Mouse (Mus musculus) heart, embryonic 14.5 days (tissue): ENCODE measurements at regions not wholly inside any gene's neighbourhood (a gene's known extent, or its start where the extent isn't known, plus 50 kb on each side); places are given as distances from the start of the nearest gene placed in this dataset.

Experiments
- ATAC-seq: fragments of 200-750 bp; cut with Nextera tagmentation; 2 replicates; pipeline ENCODE4 v1.8.0; 2017; ENCODE audit warnings: low read depth, moderate TSS enrichment; ENCODE audit not compliant: insufficient number of reproducible peaks, insufficient read depth, low FRiP score
- H3K27ac ChIP-seq, 2 experiments: fragments of 200-500 bp in 1 of 2; fragments of 300-500 bp in 1 of 2; sonication (generic) in 1 of 2; replicated peaks in 1 of 2; 2 replicates each; pipeline ENCODE4 v1.5.1; 2012 to 2014; ENCODE audit warnings: low read depth in 2 of 2, low read length in 2 of 2, control low read depth in 1 of 2, mild to moderate bottlenecking in 1 of 2, mixed read lengths in 1 of 2; ENCODE audit not compliant: control insufficient read depth in 1 of 2, insufficient read depth in 1 of 2
- H3K27me3 ChIP-seq: fragments of 300-500 bp; sonication (generic); 2 replicates; pipeline ENCODE4 v1.6.1; 2014; ENCODE audit warnings: mild to moderate bottlenecking, low read length, control low read depth; ENCODE audit not compliant: control insufficient read depth, insufficient read depth
- H3K36me3 ChIP-seq: fragments of 300-500 bp; sonication (generic); 2 replicates; pipeline ENCODE4 v1.6.1; 2014; ENCODE audit warnings: mild to moderate bottlenecking, control low read depth, low read length, mixed read lengths; ENCODE audit not compliant: control insufficient read depth, insufficient read depth
- H3K4me1 ChIP-seq, 2 experiments: fragments of 200-500 bp in 1 of 2; fragments of 300-500 bp in 1 of 2; sonication (generic) in 1 of 2; 2 replicates each; pipeline ENCODE4 v1.6.1; 2012 to 2014; ENCODE audit warnings: low read length in 2 of 2, control low read depth in 1 of 2, mixed read lengths in 1 of 2; ENCODE audit not compliant: control insufficient read depth in 2 of 2, insufficient read depth in 2 of 2
- H3K4me2 ChIP-seq: fragments of 300-500 bp; sonication (generic); 2 replicates; pipeline ENCODE4 v1.6.1; 2014; ENCODE audit warnings: mild to moderate bottlenecking, low read length
- H3K4me3 ChIP-seq, 2 experiments: fragments of 200-500 bp in 1 of 2; fragments of 300-500 bp in 1 of 2; sonication (generic) in 1 of 2; 2 replicates each; pipeline ENCODE4 v1.5.1; 2012 to 2014; ENCODE audit warnings: low read length in 2 of 2, mild to moderate bottlenecking in 2 of 2, control low read depth in 1 of 2, low read depth in 1 of 2, moderate library complexity in 1 of 2; ENCODE audit not compliant: control insufficient read depth in 1 of 2, insufficient read depth in 1 of 2
- H3K9ac ChIP-seq: fragments of 300-500 bp; sonication (generic); 2 replicates; pipeline ENCODE4 v1.6.1; 2014; ENCODE audit warnings: mild to moderate bottlenecking, low read length
- H3K9me3 ChIP-seq: fragments of 300-500 bp; sonication (generic); 2 replicates; pipeline ENCODE4 v1.6.1; 2016; ENCODE audit warnings: low read length, control low read depth; ENCODE audit not compliant: control insufficient read depth
- WGBS: fragments of 180-500 bp; shearing (Covaris S2); extraction: QIAGEN DNeasy Blood & Tissue Kit; methylation state at CpG from one replicate; pipeline ENCODE4 v1.1.7; 2014; 5-methylcytosine and 5-hydroxymethylcytosine counted together

GRCm38 (mm10) chr1:64442179-64442874, 90.1 kb upstream of the Creb1 start:
- Histone ChIP-seq H3K9me3 (no peaks in the 10 kb centered on the region), H3K27me3 (0 out of 2 replicates have a peak, but pooled peaks cover 6% of the 10 kb centered on the region), H3K4me2 (no peak overlapping the region), H3K4me1 (no peaks in the 10 kb centered on the region; a peak in 1 of 4 replicates), H3K27ac (no peak overlapping the region), H3K36me3 (no peaks in the 10 kb centered on the region), H3K4me3 (no peak overlapping the region), H3K9ac (no peak overlapping the region)
- ATAC-seq: no peak
- 78% methylated on average over 9 of the region's 9 CpGs for WGBS

GRCm38 (mm10) chr1:64423256-64423655, 109.2 kb upstream of the Creb1 start:
- WGBS: 84% methylated on average over 1 of the region's 1 CpGs
- H3K4me1 ChIP-seq: no peaks in the 10 kb centered on the region
- no peak overlapping the region for H3K4me2 ChIP-seq
- ATAC-seq: no peak
- H3K27ac ChIP-seq: no peak overlapping the region
- no peak overlapping the region for H3K4me3 ChIP-seq
- H3K27me3 ChIP-seq: no peaks in the 10 kb centered on the region
- H3K9ac ChIP-seq: no peak overlapping the region
- H3K36me3 ChIP-seq: no peaks in the 10 kb centered on the region
- H3K9me3 ChIP-seq: peaks cover 9% of the 10 kb centered on the region; the same call in 1 of the 2 replicates

GRCm38 (mm10) chr1:64418567-64418966, 113.9 kb upstream of the Creb1 start:
- Histone ChIP-seq H3K4me3 (no peak overlapping the region), H3K9me3 (peaks cover 9% of the 10 kb centered on the region; the same call in 1 of the 2 replicates), H3K4me1 (no peaks in the 10 kb centered on the region), H3K4me2 (no peak overlapping the region), H3K27ac (no peak overlapping the region), H3K27me3 (no peaks in the 10 kb centered on the region), H3K36me3 (no peaks in the 10 kb centered on the region), H3K9ac (no peak overlapping the region)
- no peak for ATAC-seq

DNA sequence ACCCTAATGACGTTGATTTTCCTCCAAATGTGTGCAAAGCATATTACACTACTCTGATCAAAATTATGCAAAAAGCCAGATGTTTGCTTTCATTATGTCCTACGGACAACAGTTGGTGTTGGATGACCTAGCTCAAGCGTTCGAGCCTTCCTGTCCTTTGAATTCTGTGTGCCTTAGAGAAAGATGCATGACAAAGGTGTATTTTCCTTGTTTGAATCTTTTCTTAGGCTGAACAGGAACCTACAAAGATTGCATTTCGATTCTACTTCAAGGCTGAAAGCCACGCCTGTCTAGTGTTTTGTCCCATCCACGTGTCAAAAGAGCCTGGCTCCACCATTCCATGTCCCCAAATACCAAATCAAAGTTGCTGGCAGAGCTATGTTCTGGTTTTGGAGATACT, 116.5 kb upstream of the Creb1 start:
- WGBS: 77% methylated on average over 7 of the region's 7 CpGs
- Histone ChIP-seq H3K27me3 (no peaks in the 10 kb centered on the region), H3K4me1 (no peaks in the 10 kb centered on the region)

DNA sequence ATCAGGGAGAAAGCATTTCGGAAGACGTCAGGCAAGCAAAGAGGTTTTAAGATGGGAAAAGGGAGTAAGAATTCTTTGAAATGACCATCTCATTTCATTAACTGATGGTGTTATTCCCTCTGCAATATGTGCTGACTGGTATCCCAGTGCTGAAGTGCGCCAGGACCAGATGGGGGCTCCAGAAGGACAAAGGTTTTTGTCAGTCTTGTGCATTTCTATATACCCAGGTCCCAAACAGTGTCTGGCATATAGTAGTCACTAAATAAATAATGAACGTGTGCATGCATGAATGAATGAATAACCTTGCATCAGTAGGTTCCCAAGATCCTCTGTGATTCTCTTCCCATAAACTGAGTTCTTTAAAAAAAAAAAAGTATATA, 119.3 kb upstream of the Creb1 start:
- WGBS: 76% methylated on average over 4 of the region's 4 CpGs
- ATAC-seq: no peak

More for the DNA sequence above, 116.5 kb upstream of the Creb1 start:
- H3K36me3 ChIP-seq: no peaks in the 10 kb centered on the region
- H3K4me2 ChIP-seq: no peak overlapping the region
- H3K9ac ChIP-seq: no peak overlapping the region
- H3K9me3 ChIP-seq: peaks cover 3% of the 10 kb centered on the region; the same call in 1 of the 2 replicates
- ATAC-seq: no peak
- no peak overlapping the region for H3K27ac ChIP-seq
- no peak overlapping the region for H3K4me3 ChIP-seq

DNA sequence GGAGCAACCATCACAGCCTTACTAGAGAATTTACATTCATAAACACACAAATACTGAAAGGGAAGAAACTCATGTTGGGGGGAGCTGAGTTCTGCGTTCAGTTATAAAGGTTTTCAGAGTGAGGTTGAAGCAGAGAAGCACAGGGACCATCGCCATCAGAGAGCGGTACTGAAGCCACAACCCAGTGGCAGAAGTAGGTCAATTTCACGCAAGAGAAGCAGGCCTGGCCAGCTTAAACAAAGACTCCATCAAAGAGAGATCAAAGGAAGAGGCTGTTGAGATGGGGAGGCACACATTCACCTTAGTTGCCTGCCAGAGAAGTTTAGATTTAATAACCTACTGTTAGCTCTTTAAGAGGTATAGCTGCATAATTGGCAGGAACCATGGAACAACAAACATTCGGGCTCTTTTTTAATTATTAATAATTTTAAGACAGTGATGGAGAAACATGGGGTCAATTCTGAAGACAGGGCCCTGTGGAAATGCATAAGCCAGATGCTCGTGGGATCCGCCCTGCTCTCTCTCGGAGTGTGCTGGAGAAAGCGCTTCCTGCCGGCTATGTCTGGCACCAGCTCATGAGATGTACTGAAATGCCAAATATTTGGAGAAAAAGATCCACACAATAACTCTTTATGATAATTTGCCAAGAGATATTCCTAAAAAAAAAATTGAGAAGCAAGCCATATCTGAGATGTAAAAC, 119.8 kb upstream of the Creb1 start:
- Histone ChIP-seq H3K4me2 (no peak overlapping the region), H3K4me3 (no peak overlapping the region), H3K36me3 (no peaks in the 10 kb centered on the region), H3K4me1 (no peaks in the 10 kb centered on the region), H3K27ac (no peak overlapping the region), H3K9me3 (no peaks in the 10 kb centered on the region), H3K27me3 (no peaks in the 10 kb centered on the region), H3K9ac (no peak overlapping the region)
- ATAC-seq: no peak
- 78% methylated on average over 10 of the region's 10 CpGs for WGBS

More for the DNA sequence above, 119.3 kb upstream of the Creb1 start:
- H3K36me3 ChIP-seq: no peaks in the 10 kb centered on the region
- H3K27ac ChIP-seq: no peak overlapping the region
- no peak overlapping the region for H3K9ac ChIP-seq
- H3K4me2 ChIP-seq: no peak overlapping the region
- no peaks in the 10 kb centered on the region for H3K27me3 ChIP-seq
- H3K9me3 ChIP-seq: no peaks in the 10 kb centered on the region
- H3K4me1 ChIP-seq: no peaks in the 10 kb centered on the region
- H3K4me3 ChIP-seq: no peak overlapping the region

- Histone ChIP-seq H3K4me2 (no peak overlapping the region), H3K27me3 (no peaks in the 10 kb centered on the region)
- WGBS: 89% methylated on average over 4 of the region's 4 CpGs
Measured at GRCm38 (mm10) chr1:64411851-64412480, 120.5 kb upstream of the Creb1 start.

More at GRCm38 (mm10) chr1:64411851-64412480, 120.5 kb upstream of the Creb1 start:
- no peaks in the 10 kb centered on the region for H3K9me3 ChIP-seq
- no peak overlapping the region for H3K27ac ChIP-seq
- H3K36me3 ChIP-seq: no peaks in the 10 kb centered on the region
- H3K9ac ChIP-seq: no peak overlapping the region
- H3K4me3 ChIP-seq: no peak overlapping the region
- H3K4me1 ChIP-seq: no peaks in the 10 kb centered on the region
- ATAC-seq: no peak
